Mouse (Mus musculus): ENCODE results near the gene Sf3b1. TPM values are rescaled to one million over a fixed set of nuclear protein-coding genes. Genes with fewer than 3 reads are reported as not detected.

The Sf3b1 gene
- polyA plus RNA-seq, 1 experiment from 2014 or later = 304 TPM

- Histone ChIP-seq H3K27ac (no peak overlapping the region), H3K27me3 (ENCODE audit: control insufficient read depth, insufficient read depth, low read length) (no peaks in the 10 kb centered on the region), H3K4me3 (replicated peaks; ENCODE audit: low read length) (peak overlapping the region; percentile 87), H3K9ac (peak overlapping the region; percentile 75), H3K36me3 (replicated peaks; ENCODE audit: control insufficient read depth, insufficient read depth) (no peaks in the 10 kb centered on the region), H3K9me3 (ENCODE audit: control insufficient read depth, low read length) (no peaks in the 10 kb centered on the region), H3K4me2 (replicated peaks) (peak overlapping the region; percentile 73), H3K4me1 (replicated peaks; ENCODE audit: control insufficient read depth, insufficient read depth, low read length) (peaks cover 9% of the 10 kb centered on the region)
- ATAC-seq (ENCODE audit: low FRiP score) = no peak
- no peak for DNase-seq (ENCODE audit: low spot score)
- 81% methylated on average over 4 of the region's 4 CpGs for WGBS
These were observed 26.3 kb upstream of the Sf3b1 start for GRCm38 (mm10) chr1:55053596-55053995.

- Histone ChIP-seq H3K36me3 (replicated peaks; ENCODE audit: control insufficient read depth, insufficient read depth) (no peaks in the 10 kb centered on the region), H3K4me1 (replicated peaks; ENCODE audit: control insufficient read depth, insufficient read depth, low read length) (peaks cover 9% of the 10 kb centered on the region), H3K4me3 (replicated peaks; ENCODE audit: low read length) (peak overlapping the region; percentile 87), H3K27ac (peak overlapping the region; percentile 79), H3K9ac (peak overlapping the region; percentile 75), H3K4me2 (replicated peaks) (peak overlapping the region; percentile 73), H3K9me3 (ENCODE audit: control insufficient read depth, low read length) (no peaks in the 10 kb centered on the region), H3K27me3 (ENCODE audit: control insufficient read depth, insufficient read depth, low read length) (no peaks in the 10 kb centered on the region)
- WGBS = under 1% methylated on average over 42 of the region's 42 CpGs
- DNase-seq (ENCODE audit: low spot score) = no peak
- ATAC-seq (ENCODE audit: low FRiP score) = no peak; the same call in 1 of the 2 replicates
These were observed 25.7 kb upstream of the Sf3b1 start for GRCm38 (mm10) chr1:55053005-55053404.

GRCm38 (mm10) chr1:55052355-55052953 lies 25.2 kb upstream of the Sf3b1 start, which contains the start of gene Coq10b:
TSS of gene Coq10b (plus strand) at chr1:55052770.
- no peaks in the 10 kb centered on the region for H3K27me3 ChIP-seq (ENCODE audit: control insufficient read depth, insufficient read depth, low read length)
- DNase-seq (ENCODE audit: low spot score) (peak; percentile 100), ATAC-seq (ENCODE audit: low FRiP score) (peak; percentile 100)
- H3K36me3 ChIP-seq (replicated peaks; ENCODE audit: control insufficient read depth, insufficient read depth) = no peaks in the 10 kb centered on the region
- 1% methylated on average over 46 of the region's 46 CpGs for WGBS
- H3K9ac ChIP-seq = peak within 1 kb of the TSS; percentile 75
- peak within 1 kb of the TSS; percentile 87 for H3K4me2 ChIP-seq (replicated peaks)
- H3K4me1 ChIP-seq (replicated peaks; ENCODE audit: control insufficient read depth, insufficient read depth, low read length) = peaks cover 9% of the 10 kb centered on the region
- H3K4me3 ChIP-seq (replicated peaks; ENCODE audit: low read length) = peak within 1 kb of the TSS; percentile 87
- H3K9me3 ChIP-seq (ENCODE audit: control insufficient read depth, low read length) = no peaks in the 10 kb centered on the region
- H3K27ac ChIP-seq = peak within 1 kb of the TSS; percentile 86

- Histone ChIP-seq H3K4me1 (replicated peaks; ENCODE audit: control insufficient read depth, insufficient read depth, low read length) (peaks cover 9% of the 10 kb centered on the region), H3K27ac (no peak overlapping the region), H3K9me3 (ENCODE audit: control insufficient read depth, low read length) (no peaks in the 10 kb centered on the region), H3K9ac (peak overlapping the region; percentile 64), H3K27me3 (ENCODE audit: control insufficient read depth, insufficient read depth, low read length) (no peaks in the 10 kb centered on the region), H3K4me2 (replicated peaks) (peak overlapping the region; percentile 87), H3K4me3 (replicated peaks; ENCODE audit: low read length) (peak overlapping the region; percentile 87), H3K36me3 (replicated peaks; ENCODE audit: control insufficient read depth, insufficient read depth) (no peaks in the 10 kb centered on the region)
- no peak for DNase-seq (ENCODE audit: low spot score)
- no peak for ATAC-seq (ENCODE audit: low FRiP score)
- WGBS = 76% methylated on average over 3 of the region's 3 CpGs
These were observed 24.4 kb upstream of the Sf3b1 start for GRCm38 (mm10) chr1:55051671-55052070.

DNA sequence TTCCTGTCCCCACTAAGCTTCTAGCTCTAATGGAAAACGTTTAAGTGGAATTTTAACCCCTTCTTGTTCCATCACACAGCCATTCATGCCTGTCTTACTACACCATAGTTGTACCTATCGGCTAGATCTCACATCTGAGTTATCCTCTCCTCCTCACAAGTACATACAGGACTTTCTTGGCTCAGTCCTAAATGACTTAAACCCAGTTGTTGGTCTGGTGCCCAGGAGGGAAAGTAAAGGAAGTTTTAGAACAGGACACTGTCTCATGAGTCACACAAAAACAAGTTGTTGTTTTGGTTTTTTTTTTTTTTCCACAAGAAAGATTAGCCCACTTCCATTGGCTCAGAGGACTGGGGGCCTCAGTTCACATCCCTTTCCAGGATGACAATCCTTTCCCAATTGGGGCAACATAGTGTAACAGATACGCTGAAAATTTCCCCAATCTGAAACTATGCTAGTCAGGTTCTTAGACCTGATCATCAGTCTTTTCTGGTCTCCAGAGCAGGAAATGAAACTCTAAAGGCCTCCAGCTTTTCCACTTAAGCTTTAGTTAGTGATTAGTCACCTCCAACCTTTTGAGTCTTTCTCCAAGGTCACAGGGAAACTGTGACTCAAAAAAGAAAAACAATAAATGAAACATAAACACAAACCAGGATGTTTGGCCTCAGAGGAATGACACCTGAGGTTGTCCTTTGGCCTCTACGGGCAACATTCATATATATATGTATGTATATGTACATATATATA lies 21.7 kb upstream of the Sf3b1 start:
- no peaks in the 10 kb centered on the region for H3K36me3 ChIP-seq (replicated peaks; ENCODE audit: control insufficient read depth, insufficient read depth)
- peaks cover 9% of the 10 kb centered on the region for H3K4me1 ChIP-seq (replicated peaks; ENCODE audit: control insufficient read depth, insufficient read depth, low read length)
- no peak overlapping the region for H3K4me2 ChIP-seq (replicated peaks)
- H3K27ac ChIP-seq = no peak overlapping the region
- no peak overlapping the region for H3K9ac ChIP-seq
- H3K9me3 ChIP-seq (ENCODE audit: control insufficient read depth, low read length) = no peaks in the 10 kb centered on the region
- WGBS = 70% methylated on average over 4 of the region's 4 CpGs
- ATAC-seq (ENCODE audit: low FRiP score) = no peak
- DNase-seq (ENCODE audit: low spot score) = no peak
- H3K27me3 ChIP-seq (ENCODE audit: control insufficient read depth, insufficient read depth, low read length) = no peaks in the 10 kb centered on the region
- H3K4me3 ChIP-seq (replicated peaks; ENCODE audit: low read length) = no peak overlapping the region

- no peak overlapping the region for H3K4me2 ChIP-seq (replicated peaks)
- no peak for ATAC-seq (ENCODE audit: low FRiP score)
- no peaks in the 10 kb centered on the region for H3K27me3 ChIP-seq (ENCODE audit: control insufficient read depth, insufficient read depth, low read length)
- WGBS = 84% methylated on average over 3 of the region's 3 CpGs
- H3K4me1 ChIP-seq (replicated peaks; ENCODE audit: control insufficient read depth, insufficient read depth, low read length) = no peaks in the 10 kb centered on the region
- no peak overlapping the region for H3K4me3 ChIP-seq (replicated peaks; ENCODE audit: low read length)
- 0 out of 2 replicates have a peak, but pooled peaks cover 5% of the 10 kb centered on the region for H3K9me3 ChIP-seq (ENCODE audit: control insufficient read depth, low read length)
- no peak overlapping the region for H3K9ac ChIP-seq
- no peak overlapping the region for H3K27ac ChIP-seq
- DNase-seq (ENCODE audit: low spot score) = no peak
- H3K36me3 ChIP-seq (replicated peaks; ENCODE audit: control insufficient read depth, insufficient read depth) = no peaks in the 10 kb centered on the region
These were observed 15.9 kb upstream of the Sf3b1 start for GRCm38 (mm10) chr1:55043164-55043563.

- DNase-seq (ENCODE audit: low spot score) (no peak), ATAC-seq (ENCODE audit: low FRiP score) (no peak)
- Histone ChIP-seq H3K4me3 (replicated peaks; ENCODE audit: low read length) (no peak overlapping the region), H3K9me3 (ENCODE audit: control insufficient read depth, low read length) (0 out of 2 replicates have a peak, but pooled peaks cover 5% of the 10 kb centered on the region), H3K9ac (no peak overlapping the region), H3K4me1 (replicated peaks; ENCODE audit: control insufficient read depth, insufficient read depth, low read length) (no peaks in the 10 kb centered on the region), H3K4me2 (replicated peaks) (no peak overlapping the region), H3K36me3 (replicated peaks; ENCODE audit: control insufficient read depth, insufficient read depth) (no peaks in the 10 kb centered on the region), H3K27me3 (ENCODE audit: control insufficient read depth, insufficient read depth, low read length) (no peaks in the 10 kb centered on the region), H3K27ac (no peak overlapping the region)
- 58% methylated on average over 1 of the region's 1 CpGs for WGBS
These were observed 15.0 kb upstream of the Sf3b1 start for GRCm38 (mm10) chr1:55042246-55042645.

DNA sequence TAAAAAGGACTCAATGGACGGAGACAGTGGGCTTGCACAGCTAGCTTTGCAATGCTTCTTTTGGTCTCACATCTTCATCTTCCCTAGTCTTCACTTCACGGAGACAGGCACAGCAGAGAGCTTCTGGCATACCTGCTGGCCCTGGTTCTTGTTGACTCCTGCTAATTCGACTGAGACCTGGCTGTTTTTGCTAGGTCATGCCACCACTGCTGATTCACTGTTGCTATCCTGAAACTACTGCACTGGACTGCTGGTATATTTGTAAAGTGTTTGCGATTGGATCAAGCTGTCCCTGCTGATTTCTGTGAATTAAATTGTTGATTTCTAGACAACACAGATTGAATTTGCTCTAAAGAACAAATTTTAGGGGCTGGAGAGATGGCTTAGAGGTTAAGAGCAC lies 14.4 kb upstream of the Sf3b1 start:
- Histone ChIP-seq H3K4me1 (replicated peaks; ENCODE audit: control insufficient read depth, insufficient read depth, low read length) (no peaks in the 10 kb centered on the region), H3K4me3 (replicated peaks; ENCODE audit: low read length) (no peak overlapping the region), H3K9ac (no peak overlapping the region), H3K36me3 (replicated peaks; ENCODE audit: control insufficient read depth, insufficient read depth) (no peaks in the 10 kb centered on the region), H3K4me2 (replicated peaks) (no peak overlapping the region), H3K27ac (no peak overlapping the region), H3K9me3 (ENCODE audit: control insufficient read depth, low read length) (0 out of 2 replicates have a peak, but pooled peaks cover 5% of the 10 kb centered on the region), H3K27me3 (ENCODE audit: control insufficient read depth, insufficient read depth, low read length) (no peaks in the 10 kb centered on the region)
- ATAC-seq (ENCODE audit: low FRiP score) (no peak), DNase-seq (ENCODE audit: low spot score) (no peak)
- 89% methylated on average over 4 of the region's 4 CpGs for WGBS

DNA sequence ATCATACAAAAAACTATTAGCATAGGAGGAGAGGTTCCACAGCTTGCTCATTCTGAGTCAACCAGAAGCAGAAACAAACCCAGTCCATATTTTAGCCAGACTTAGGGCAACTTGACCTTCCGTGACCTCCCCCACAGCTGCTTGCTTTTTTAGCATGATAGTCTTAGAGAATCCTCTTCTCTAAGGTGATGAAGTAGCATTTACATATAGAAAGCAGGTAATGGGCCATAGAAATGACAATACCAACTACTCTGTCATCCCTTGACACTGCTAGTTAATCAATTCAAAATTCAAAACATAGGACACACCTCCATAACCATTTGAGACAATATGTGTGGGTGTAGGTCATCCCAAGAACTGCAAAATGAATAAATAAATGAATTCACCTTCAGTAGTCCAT lies 12.7 kb upstream of the Sf3b1 start:
- no peak for ATAC-seq (ENCODE audit: low FRiP score)
- Histone ChIP-seq H3K4me1 (replicated peaks; ENCODE audit: control insufficient read depth, insufficient read depth, low read length) (no peaks in the 10 kb centered on the region), H3K27ac (no peak overlapping the region), H3K9me3 (ENCODE audit: control insufficient read depth, low read length) (0 out of 2 replicates have a peak, but pooled peaks cover 5% of the 10 kb centered on the region), H3K4me2 (replicated peaks) (no peak overlapping the region), H3K4me3 (replicated peaks; ENCODE audit: low read length) (no peak overlapping the region), H3K36me3 (replicated peaks; ENCODE audit: control insufficient read depth, insufficient read depth) (no peaks in the 10 kb centered on the region), H3K27me3 (ENCODE audit: control insufficient read depth, insufficient read depth, low read length) (no peaks in the 10 kb centered on the region), H3K9ac (no peak overlapping the region)
- DNase-seq (ENCODE audit: low spot score) = no peak
- 93% methylated on average over 1 of the region's 1 CpGs for WGBS

Measured in hindbrain, embryonic 14.5 days (tissue).